Mouse (Mus musculus) megakaryocyte, embryonic 14.5 days (primary cell): ENCODE measurements around the gene Hrasls5.

Experiments used
- FLI1 ChIP-seq: IDR thresholded peaks from 2 replicates; pipeline ENCODE4 v1.6.1; 2012; ENCODE audit warnings: low read length, inconsistent platforms, mixed read lengths
- GATA1 ChIP-seq: IDR thresholded peaks from 3 replicates; pipeline ENCODE4 v1.6.1; 2012; ENCODE audit warnings: mixed read lengths, low read length, inconsistent platforms, borderline replicate concordance

DNA sequence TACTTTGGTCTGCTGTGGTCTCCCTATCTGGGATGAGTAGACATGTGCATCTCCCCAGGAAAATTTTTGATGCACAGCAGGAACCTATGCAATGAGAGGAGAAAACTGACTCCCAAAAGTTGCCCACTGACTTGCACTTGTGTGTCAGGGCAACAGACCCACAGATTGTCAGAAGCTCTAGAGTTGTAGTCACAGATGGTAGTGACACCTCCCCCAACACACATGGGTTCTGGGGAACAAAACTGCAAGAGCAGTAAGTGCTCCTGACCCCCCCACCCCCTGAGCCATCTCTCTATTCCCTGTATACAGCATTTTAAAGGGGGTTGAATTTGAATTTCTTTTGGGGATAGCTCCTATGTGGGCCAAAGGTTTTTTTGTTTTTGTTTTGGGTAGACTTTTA lies 21.5 kb upstream of the Hrasls5 start:
- TF ChIP-seq GATA1, result no peak
- no peak for TF ChIP-seq FLI1
